Mouse (Mus musculus) c-Kit-positive CD71-negative TER-119-negative erythroid progenitor cells, embryonic 14.5 days (primary cell): ENCODE results near the gene Gm49395.

ENCODE experiments used
- DNase-seq: peaks from one replicate; pipeline ENCODE4 v3.0.0-alpha.2; 2013; ENCODE audit warnings: low read depth

The Gm49395 gene

DNA sequence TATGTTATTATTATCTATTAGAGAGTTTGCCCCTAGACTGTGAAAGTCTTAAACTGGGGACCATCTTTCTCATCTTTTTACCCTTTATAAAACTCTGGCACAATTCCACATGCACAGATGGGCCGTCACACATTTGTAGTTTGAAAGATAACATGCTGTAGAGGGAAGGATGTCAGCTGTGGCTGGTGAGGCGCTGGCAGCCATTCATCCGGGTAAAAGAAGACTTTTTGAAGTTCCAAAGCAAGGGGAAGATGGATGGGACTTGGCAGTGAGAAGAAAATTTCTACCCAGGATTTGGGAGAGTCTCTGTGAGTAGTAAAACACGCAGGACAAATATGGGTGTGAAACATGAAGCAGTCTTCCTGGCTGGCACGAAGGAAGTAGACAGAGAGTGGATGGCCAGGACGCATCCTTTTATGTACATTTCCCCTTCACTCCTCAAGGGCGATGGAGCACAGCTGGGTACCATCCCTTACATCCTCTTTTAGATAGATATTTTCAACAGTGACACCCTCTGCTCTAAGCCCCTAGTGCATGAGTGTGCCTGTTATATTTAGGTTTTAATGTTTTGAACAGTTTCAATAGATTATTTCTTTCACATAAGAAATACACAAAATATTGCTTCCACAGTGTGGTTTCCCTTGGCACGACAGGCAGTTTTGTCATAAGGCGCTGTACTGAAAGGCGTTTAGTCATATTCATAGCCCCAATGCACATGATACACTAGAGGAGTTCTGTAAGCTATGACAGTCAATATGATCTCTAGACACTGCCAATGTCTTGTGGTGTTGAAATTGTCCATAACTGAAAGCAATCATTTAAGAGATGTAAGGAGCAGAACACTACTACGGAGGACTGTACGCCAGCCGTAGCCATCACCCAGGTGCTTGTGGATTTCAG is 50.8 kb downstream of the Gm49395 start:
- DNase-seq, result no peak

DNA sequence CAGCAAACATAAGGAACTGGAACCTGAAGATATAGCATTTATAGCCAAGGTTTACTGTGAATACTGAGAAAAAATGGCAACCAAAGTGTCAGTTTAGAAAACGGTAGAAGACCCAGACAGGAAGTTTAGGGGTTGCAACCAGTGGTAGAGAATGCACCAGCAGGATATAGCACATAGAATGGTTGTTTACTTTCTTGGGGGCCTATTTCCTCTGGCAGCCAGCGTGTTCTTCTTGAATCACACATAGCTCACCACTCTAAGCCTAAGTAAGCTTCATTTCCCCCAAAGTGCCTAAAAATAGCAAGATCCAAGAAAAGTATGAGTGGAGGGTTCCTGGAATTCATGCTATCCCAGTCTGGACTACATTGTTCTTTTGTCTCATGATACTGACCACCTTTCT is 59.1 kb downstream of the Gm49395 start:
- DNase-seq, result no peak

DNA sequence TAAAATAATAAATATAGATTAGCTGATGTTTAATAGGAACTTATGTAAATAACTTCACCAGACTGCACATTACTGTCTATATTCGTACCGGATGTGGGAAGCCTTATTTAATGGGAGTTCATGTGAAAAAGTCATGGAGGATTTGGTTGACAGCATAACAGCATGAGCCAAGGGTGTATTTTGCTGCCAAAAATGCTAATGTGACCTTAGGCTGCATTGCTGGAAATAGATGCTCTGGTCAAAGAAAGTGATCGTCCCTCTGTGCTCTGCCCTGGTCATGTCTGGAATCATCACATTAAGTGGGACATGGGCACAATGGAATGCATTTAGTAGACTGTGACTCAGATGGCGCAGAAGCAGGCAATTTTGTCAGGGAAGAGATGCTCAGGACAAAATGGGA is 64.4 kb downstream of the Gm49395 start:
- DNase-seq, result no peak

DNA sequence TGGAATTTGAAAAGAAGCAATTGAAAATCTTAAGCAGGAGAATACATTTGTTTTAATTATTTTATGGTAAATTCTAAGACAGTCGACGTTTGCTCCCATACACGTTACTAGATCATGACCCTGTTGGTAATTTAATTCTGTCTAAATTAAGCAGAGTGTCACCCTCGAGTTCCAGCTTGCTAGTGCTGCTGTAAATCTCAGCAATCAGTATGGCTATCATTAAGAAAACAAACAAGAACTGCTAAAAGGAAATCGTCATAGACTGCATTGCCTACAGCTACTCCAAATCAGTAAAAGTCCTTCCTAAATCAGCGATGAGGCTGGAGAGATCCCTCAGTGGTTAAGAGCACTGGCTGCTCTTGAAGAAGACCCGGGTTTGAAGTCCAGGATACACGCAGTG is 66.3 kb downstream of the Gm49395 start:
- no peak for DNase-seq

DNA sequence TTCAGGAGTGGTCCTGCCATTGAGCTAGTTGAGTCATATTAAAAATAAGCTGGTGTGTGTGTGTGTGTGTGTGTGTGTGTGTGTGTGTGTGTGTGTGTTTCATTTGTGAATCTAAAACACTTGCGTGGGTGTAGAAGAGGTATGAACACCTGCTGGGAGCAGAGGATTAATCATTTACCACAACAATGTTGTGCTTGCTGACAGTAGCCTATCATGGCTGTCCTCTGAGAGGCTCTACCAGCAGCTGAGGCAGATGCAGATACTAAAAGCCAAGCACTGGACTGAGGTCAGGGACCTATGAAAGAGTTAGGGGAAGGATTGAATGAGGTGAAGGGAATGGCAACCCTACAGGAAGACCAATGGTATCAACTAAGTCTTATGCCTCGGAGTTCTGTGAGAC is 68.6 kb downstream of the Gm49395 start:
- no peak for DNase-seq

DNA sequence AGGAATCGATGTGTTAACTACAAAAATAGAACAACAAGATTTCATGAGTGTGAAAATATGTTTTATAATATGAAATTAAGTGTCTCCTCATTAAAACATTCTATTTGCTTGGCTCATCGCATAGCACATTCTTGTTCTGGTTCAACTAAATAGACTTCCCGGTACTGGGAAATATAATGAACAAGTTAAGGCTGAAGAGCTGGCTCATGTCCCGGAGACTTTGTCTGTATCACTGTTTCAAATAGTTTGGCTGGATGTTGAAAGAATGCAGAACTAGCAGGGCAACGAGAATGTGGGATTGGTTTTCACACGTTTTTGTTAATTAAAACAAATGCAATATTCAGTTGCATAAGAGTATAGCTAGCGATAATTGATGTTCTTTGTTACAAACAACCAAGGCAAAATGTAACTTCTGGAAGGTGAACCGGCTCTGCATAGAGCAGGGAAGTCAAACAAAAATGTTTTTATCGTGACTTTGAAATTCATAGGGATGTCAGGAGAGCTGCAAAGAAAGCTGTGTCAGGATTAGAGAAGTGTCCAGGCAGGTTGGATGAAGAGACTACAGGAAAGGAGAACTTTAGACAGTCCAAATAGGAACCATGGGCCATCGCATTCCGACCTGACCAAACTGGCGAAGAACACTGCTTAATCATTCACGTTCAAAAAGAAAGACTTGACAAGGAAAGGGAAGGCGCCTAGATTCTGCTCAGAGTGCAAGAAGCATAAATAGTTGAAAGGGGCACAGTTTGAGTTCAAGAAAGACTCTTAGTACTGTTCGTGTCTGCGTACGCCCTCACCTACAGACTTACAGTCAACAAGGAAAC is 70.3 kb downstream of the Gm49395 start:
- no peak for DNase-seq

DNA sequence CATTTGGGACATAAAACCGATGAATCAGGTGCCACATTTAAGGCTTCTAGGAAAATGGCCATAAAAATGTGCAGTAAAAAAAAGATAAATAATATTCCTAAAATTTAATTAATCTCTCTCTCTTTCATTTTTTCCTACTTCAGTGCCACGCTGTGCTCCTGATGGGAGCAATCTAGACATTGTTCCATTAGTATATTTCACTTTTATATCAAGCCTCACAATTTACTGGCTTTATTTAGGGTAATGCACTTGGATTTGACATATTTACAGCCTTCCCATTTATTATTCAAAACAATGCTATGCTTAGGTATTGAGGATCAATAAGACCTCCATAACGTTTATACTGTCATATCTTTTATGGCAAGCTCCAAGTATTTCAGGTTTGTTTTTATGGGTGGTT is 76.3 kb downstream of the Gm49395 start:
- DNase-seq, result no peak

DNA sequence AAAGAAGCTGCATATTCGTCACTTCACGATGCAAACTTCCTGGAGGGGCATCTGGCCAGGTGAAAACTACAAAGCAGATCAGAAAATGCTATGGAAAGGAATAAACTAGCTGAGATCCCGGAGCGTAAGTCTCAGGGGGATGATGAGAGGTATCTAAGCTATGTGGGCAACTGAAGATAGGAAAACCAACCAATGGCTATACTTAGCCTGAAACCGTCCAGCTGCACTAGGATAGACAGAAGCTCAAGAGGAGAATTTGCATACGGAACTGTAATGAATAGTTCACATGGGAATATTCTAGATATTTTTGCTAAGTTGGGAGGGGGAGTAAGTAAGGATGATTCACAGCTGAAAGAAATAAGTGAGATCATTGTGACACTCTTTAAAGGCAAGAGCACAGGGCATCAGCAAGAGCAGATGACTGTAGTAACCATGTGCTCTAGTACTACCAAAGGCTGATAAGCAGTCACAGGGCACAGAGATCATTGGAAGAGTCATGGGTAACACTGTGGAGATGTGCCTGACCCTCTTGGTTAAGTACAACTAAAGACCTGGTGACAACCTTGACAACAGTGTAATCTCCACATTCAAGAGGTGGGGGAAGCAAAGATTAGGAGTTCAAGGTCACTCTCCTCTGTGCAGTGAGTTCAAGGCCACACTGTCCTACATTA is 79.5 kb downstream of the Gm49395 start:
- DNase-seq, result no peak

DNA sequence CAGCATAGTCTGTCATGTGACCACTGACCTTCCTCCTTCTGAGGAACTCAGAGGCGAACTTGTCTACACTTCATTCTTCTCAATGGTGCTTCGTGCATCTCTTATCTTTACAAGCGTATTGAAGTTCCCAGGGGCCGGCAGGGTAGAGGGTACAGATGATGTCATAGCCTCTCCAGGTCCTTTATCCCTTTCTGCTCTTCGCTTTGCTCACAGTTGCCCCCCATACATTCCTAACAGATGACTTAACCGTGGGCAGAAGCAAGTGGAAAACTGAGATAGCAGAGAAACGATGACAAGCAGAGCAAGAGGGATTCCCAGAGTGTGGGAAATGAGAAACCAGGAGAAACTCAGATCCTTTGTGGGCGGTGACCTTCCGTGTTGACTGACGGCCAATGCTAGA is 80.3 kb downstream of the Gm49395 start:
- DNase-seq, result no peak

DNA sequence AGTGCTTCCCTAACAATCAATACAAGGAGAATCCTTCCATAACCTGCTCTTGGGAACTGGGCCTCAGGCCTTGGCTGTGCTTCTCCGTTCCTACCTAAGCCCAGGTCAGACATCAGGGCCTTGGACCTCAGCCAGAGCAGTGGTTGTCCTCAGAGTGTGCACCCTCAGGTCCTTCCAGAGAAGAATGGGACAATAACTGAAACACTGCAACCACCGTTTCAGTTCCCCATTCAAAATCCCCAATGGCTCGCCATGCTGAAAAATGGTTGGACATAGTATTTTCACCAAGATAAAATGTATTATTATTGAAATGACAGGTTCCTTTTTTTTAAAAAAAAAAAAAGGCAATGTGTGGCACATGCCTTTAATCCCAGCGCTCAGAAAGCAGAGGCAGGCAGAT is 81.0 kb downstream of the Gm49395 start:
- no peak for DNase-seq

DNA sequence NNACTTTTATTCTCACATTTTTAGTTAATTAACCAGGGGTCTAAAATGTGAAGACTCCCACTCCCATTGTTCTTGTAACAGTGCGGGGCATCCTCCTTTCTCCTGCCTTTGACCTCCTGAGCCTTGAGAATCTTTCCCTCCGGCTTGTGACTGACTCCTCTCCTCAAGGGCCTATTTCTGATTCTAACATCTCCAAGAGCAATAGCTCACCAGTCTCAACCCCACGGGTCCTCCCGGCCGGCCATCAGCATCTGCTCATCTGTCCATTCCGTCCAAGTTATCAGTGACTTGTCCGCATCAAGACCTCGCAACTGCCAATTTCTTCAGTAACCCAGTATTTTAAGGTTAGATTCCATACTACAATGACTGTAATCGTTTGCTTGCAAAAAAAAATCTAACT is 84.2 kb downstream of the Gm49395 start:
- no peak for DNase-seq

DNA sequence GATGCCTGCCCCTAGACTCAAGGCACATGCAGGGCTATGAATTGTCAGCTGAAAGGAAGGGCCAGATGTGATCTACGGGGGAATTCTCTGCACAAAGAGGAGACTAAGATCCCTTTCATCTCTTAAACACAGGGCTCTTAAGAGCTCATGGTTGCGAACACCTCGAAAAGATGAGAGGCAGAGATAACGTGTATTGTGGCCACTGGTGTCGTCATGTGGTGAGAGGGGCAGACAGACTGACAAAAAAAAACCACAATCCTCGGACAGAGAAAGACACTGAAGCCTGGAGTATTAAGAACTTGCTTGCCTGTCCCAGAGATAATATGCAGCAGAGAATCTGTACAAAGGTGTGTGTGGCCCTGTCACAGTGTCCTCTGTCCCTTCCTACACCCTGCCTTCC is 90.2 kb downstream of the Gm49395 start:
- no peak for DNase-seq

DNA sequence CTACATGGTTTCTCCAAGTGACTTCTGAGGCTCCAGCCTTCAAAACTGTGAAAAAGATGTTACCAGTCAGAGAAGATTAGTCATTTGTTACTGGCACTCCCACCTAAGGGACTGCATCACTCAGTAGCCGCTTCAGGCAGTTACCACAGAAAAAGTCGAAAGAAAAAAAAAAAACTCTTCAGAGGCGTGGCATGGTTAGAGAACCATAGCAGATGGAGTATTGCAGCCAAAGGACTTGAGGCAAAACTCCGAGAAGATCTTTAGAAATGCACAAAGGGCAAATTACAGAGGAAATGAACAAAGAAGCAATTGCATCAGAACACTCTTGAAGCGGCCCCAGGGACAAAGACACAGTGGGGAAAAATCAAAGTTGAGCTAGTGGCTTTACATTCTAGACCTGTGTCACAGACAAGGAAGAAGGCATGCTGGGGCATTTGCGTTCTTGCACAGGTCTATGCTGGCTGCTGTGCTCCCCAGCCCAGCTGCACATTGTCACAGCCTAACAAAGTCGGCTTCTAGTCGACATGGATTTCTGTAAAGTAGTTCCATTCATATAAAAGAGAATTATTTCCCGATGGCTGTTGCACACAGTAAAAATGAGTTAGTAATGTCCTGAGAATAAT is 95.4 kb downstream of the Gm49395 start:
- no peak for DNase-seq

DNA sequence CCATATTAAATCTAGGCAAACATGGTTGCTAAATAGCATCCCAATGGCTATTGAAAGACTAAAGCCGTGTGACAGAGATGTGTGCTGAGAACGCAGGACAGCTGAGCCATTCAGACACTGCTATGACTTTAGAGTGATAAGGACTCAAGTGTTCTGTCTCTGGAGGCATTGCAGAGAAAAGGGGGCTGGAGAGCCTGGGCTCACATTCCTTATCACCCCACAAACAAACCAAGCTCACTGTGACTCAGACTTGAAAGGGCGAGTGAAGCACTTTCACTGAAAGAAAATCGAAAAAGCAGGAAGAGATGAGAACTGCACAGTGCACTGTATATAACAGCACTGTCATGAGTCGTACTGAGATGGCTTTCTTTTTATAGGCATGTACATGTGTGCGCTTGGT is 96.4 kb downstream of the Gm49395 start:
- no peak for DNase-seq

DNA sequence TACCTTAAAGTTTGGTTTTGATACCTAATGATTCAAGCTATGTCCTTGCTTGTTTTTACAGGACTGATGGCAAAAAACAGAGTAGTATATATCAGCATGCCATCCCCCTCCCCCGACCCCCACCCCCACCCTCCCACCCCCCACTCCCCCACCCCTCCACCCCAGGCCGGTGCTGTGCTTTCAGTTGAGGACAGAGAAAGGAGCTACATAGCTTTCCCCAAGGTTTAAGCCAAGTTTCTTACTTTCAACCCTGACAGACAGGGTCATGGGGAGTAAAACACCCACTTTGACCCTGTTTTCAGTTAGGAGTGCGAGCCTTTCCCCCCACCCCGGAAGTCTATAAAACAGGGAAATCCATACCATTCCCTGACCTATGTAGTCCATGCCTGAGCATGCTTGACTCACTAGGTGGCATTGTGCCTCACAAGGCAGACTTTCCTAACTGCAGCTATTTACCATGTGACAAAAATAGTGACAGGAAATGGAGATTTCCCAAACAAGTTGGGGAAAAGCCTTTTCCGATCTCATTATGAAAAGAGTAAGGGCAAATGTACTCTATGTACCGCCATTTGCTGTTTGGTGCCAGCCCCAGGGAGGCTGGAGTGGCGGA is 98.2 kb downstream of the Gm49395 start:
- DNase-seq, result no peak

DNA sequence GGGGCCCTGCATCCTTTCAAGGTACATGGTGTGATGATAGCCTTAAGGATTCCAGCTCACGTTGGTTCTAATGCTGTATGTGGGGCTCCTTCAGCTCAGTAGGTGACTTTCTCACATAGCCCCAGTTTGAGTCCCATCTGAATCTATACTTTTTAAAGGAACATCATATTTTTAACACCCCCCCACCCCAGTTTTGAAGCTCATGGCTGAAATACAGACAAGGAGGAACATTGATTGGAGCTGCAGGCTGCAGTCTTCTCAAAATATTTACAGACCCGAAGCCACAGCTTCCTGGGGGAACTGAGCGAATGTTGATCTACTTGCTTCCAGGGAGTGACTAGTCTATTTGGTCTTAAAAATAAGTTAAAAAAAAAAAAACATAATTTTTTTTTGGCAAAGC is 98.9 kb downstream of the Gm49395 start:
- DNase-seq, result no peak

DNA sequence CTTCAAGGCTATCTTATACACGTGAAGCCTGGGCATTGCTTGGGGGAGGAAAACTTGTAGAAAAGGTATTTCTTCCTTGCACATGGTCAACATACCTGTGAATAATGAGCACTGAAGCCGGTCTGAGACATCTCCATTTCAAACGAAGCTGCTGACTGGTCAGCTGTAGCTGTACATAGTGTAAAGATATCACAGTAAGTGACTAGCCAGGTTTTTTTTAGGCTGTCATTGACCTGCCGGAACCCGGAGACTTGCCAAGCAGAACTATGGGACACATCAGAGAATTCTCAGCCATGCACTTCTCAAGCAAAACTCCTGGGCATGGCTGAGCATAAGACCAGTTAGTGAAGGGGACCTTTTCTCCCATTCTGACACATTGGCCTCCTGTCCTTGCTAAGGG is 99.6 kb downstream of the Gm49395 start:
- no peak for DNase-seq

DNA sequence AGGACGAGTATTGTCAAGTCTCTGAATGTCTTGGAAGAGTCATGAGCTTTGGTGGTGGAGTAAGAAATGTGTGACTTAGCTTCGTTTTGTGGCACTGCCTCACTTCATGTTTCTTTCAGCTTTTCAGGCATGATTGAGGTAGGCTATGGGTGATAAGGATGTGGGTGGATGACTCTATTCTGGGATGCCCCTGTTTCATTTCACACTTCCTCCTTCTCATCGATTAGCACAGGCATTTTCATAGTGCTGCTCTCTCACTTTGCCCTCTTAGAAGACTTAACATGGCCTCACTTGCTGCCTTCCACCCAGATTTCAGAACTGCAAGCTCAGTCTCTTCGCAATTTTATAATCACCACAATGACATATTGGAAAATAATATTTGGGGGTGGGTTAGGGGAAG is 102.1 kb downstream of the Gm49395 start:
- no peak for DNase-seq

DNA sequence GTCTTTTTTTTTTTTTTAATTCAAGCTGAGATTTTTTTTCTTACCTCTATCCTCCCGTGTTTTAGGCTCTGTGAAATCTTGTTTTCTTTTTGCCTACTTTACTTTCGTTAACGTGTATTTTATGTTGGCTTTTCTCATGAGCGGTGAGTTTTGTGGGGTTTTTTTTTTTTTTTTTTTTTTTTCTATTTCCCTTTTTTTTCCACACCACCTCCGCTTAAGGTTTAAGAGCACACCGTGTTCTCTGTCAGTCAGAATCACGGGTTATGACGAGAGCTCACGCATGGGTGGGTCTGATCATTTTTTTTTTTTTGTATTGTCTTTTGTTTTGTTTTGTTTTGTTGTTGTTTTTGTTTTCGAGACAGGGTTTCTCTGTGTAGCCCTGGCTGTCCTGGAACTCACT is 103.6 kb downstream of the Gm49395 start:
- no peak for DNase-seq

DNA sequence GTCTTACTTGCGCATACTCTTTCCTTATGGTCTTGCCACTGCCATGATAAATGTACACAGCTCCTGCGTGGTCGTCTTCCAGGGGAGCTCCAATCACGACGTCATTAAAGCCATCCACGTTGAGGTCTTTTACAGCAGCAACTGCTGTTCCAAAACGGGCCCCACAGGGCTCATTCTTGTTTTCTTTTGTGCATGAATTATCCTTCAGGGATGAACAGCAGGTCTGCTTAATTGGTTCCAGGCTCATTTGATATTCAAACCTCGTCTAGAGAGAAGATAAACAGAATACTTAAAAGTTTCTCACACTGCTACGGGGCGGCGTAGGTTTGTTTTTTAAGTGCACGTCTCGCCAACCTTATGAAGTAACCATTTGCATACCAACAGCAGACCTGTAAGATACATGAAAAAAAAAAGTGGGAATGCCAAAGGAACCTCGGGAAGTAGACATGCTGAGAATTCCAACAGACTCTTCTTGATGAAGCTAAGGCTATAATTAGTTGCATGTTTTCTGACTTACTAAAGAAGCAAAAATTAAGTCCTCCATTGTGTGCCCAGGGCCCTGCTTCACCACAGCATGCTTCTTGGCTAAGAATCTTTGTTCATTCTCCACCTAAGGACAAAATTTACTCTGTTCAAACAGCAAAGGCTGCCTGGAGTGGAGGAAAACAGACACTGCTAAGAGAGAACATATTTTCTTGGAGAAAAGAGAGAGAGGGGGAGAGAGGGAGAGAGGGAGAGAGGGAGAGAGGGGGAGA is 109.3 kb downstream of the Gm49395 start:
- no peak for DNase-seq

DNA sequence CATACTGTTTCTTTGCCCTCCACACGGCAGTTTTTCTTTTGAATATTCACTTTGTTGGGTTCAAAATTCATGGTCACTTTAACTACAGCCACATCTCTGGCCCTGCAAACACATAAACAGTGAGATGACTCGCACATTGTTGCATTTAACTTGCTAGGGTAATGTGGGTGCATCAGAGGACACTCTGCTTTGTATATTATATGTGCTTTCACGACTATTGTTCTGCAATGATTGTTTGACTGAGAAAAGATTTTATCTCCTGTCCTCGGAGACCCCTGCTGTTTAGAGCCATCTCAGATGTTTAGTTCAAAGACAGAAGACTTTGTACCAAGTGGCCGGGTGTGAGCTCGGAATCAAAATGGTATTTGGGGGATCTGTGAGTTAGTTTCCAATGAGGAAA is 114.1 kb downstream of the Gm49395 start:
- DNase-seq, result no peak
